9 mouse cellular contexts compared by ENCODE assay signal in genomic region chr7:98125473-98125872, GRCm38 (mm10). TPM values are rescaled to one million over a fixed set of nuclear protein-coding genes. Genes with fewer than 3 reads are reported as not detected.
DNase-seq lines count a peak whose midpoint lies in the region; ATAC-seq and TF ChIP-seq lines count a peak whose summit lies in the region.
"Had no signal": no experiment of that assay in that cellular context is flagged by ENCODE, and none has a peak within 500 bp of the region (broad histone marks: within the 10 kb centered on the region; RNA-seq: fewer than 3 reads in every experiment).

No protein-coding gene starts in this region.

- ATAC-seq in megakaryocyte, adult 5-6 weeks (ENCODE audit: poor library complexity, severe bottlenecking): no peak

- no peak overlapping the region for H3K27ac ChIP-seq in liver, adult 2 months (replicated peaks; ENCODE audit: insufficient read depth, low read depth, low read length)
- H3K27ac ChIP-seq: macrophage had no signal

- intact Hi-C loops in gastrocnemius, postnatal 36 days (cut with DNase I): loop anchor here (10.0 kb wide), 1 partner anchor 381 kb away; no protein-coding TSS in a partner anchor

- H3K4me1 ChIP-seq in liver, adult 2 months (ENCODE audit: control insufficient read depth, insufficient read depth, low read length): peaks cover 2% of the 10 kb centered on the region; the same call in 1 of the 2 replicates

- H3K36me3 ChIP-seq in liver, adult 2 months (ENCODE audit: control insufficient read depth, insufficient read depth, low read length): no peaks in the 10 kb centered on the region

- peak; percentile 81 for TF ChIP-seq CTCF in liver, adult 2 months (IDR thresholded peaks at IDR 0.05; ENCODE audit: low read depth, low read length)

- no peak for TF ChIP-seq POLR2A in liver, adult 2 months (IDR thresholded peaks at IDR 0.05; ENCODE audit: extremely low read depth, insufficient read depth, low read length)

- H3K79me2 ChIP-seq in liver, adult 2 months (ENCODE audit: control insufficient read depth, insufficient read depth, low read length): no peaks in the 10 kb centered on the region

- DNase-seq in gastrocnemius, postnatal 10 days: peak; percentile 62
- DNase-seq in gastrocnemius, postnatal 36 days: no peak
- peak; percentile 30 for DNase-seq in 3T3-L1 (ENCODE audit: low read depth, low spot score)
- peak; percentile 63 for DNase-seq in adrenal gland, postnatal 25 days
- DNase-seq in liver, adult 2 months (ENCODE audit: extremely low read depth, low read depth, low spot score): peak; percentile 23
- DNase-seq in heart, adult 18-20 months: no peak
- no peak for DNase-seq in layer of hippocampus, postnatal 10 days (ENCODE audit: low spot score in 2 of 2)

- H3K9ac ChIP-seq in liver, adult 2 months (ENCODE audit: low read depth, low read length): no peak overlapping the region

- no peak overlapping the region for H3K4me3 ChIP-seq in liver, adult 2 months (ENCODE audit: insufficient read depth, low read depth, low read length)

- 37% methylated on average over 5 of the region's 5 CpGs for WGBS in liver, adult 2 months

- H3K27me3 ChIP-seq in liver, adult 2 months (ENCODE audit: control insufficient read depth, insufficient read depth, low read length): no peaks in the 10 kb centered on the region

RNA-seq across cellular contexts. Expression of gene Myo7a, which starts 6.1 kb away (rescaled TPM):
- 1 to 10 TPM; 7.0 TPM for total RNA-seq in gastrocnemius, postnatal 10 days (2021)
- total RNA-seq in gastrocnemius, postnatal 36 days (2021): 1 to 10 TPM; 2.6 to 3.2 TPM
- total RNA-seq in adrenal gland, postnatal 25 days (2021): 91.2 and 206 TPM in 2 replicates
- total RNA-seq in liver, adult 2 months (2014; rRNA removed): 7.0 and 11.5 TPM in 2 replicates
- 8.2 and 11.0 TPM in 2 replicates for polyA plus RNA-seq in liver, adult 2 months (2012; rRNA removed)
- total RNA-seq in megakaryocyte, adult 5-6 weeks (2015): 7.3 and 8.4 TPM in 2 replicates
- 12.7 and 13.9 TPM in 2 replicates for total RNA-seq in megakaryocyte, adult 5-6 weeks (2017)
- 1 to 10 TPM; 3.9 to 5.2 TPM for total RNA-seq in heart, adult 18-20 months (2021)
- 10 to 100 TPM; 15.1 to 17.0 TPM for total RNA-seq in layer of hippocampus, postnatal 10 days (2021)

RNA-seq across cellular contexts. Expression of gene Omp, which starts 19.8 kb away (rescaled TPM):
- under 1 TPM; 0.21 to 0.27 TPM for total RNA-seq in gastrocnemius, postnatal 10 days (2021)
- total RNA-seq in gastrocnemius, postnatal 36 days (2021): under 1 TPM in 1 of 2 experiments, not detected in 1; 0.12 TPM
- total RNA-seq in adrenal gland, postnatal 25 days (2021): 5.2 and 5.4 TPM in 2 replicates
- total RNA-seq in liver, adult 2 months (2014; rRNA removed): 0.07 and 0.18 TPM in 2 replicates
- 0.12 and 0.22 TPM in 2 replicates for polyA plus RNA-seq in liver, adult 2 months (2012; rRNA removed)
- total RNA-seq in megakaryocyte, adult 5-6 weeks (2015): not detected in 2 replicates
- total RNA-seq in megakaryocyte, adult 5-6 weeks (2017): not detected in 2 replicates
- not detected for total RNA-seq in heart, adult 18-20 months (2021)
- total RNA-seq in layer of hippocampus, postnatal 10 days (2021): 1 to 10 TPM; 1.5 to 1.8 TPM
- polyA plus RNA-seq: macrophage had no signal

RNA-seq across cellular contexts. Expression of gene Capn5, which starts 52.6 kb away (rescaled TPM):
- 1 to 10 TPM; 4.7 TPM for total RNA-seq in gastrocnemius, postnatal 10 days (2021)
- total RNA-seq in gastrocnemius, postnatal 36 days (2021): 1 to 10 TPM; 1.7 to 1.9 TPM
- 4.0 and 9.5 TPM in 2 replicates for total RNA-seq in adrenal gland, postnatal 25 days (2021)
- 1.0 and 1.6 TPM in 2 replicates for total RNA-seq in liver, adult 2 months (2014; rRNA removed)
- polyA plus RNA-seq in liver, adult 2 months (2012; rRNA removed): 2.2 TPM in 2 replicates
- 1.1 TPM in 2 replicates for total RNA-seq in megakaryocyte, adult 5-6 weeks (2015)
- 0.73 and 0.89 TPM in 2 replicates for total RNA-seq in megakaryocyte, adult 5-6 weeks (2017)
- 1 to 10 TPM; 1.4 to 3.0 TPM for total RNA-seq in heart, adult 18-20 months (2021)
- 10 to 100 TPM; 55.9 to 61.7 TPM for total RNA-seq in layer of hippocampus, postnatal 10 days (2021)

Comparison
In these comparisons a context has a peak if more than half of its experiments do, and no peak if none do; other contexts are left out.
1. DNase-seq: peak in gastrocnemius, postnatal 10 days (single experiment), 3T3-L1 (single experiment), adrenal gland, postnatal 25 days (single experiment) and liver, adult 2 months (single experiment); none in gastrocnemius, postnatal 36 days (0 of 2), heart, adult 18-20 months (0 of 2) and layer of hippocampus, postnatal 10 days (0 of 2).